ENCODE assay signal across 8 mouse cellular contexts in genomic region chr4:28814816-28815620, GRCm38 (mm10). TPM values are rescaled to one million over a fixed set of nuclear protein-coding genes. Genes with fewer than 3 reads are reported as not detected.
DNase-seq lines count a peak whose midpoint lies in the region; ATAC-seq and TF ChIP-seq lines count a peak whose summit lies in the region.

No protein-coding gene starts in this region.

- H3K36me3 ChIP-seq in hindbrain, embryonic 16.5 days (ENCODE audit: control insufficient read depth, insufficient read depth, low read length), result no peaks in the 10 kb centered on the region
- no peaks in the 10 kb centered on the region for H3K36me3 ChIP-seq in megakaryocyte, embryonic 14.5 days (replicated peaks; ENCODE audit: low read length)

- ATAC-seq in hindbrain, embryonic 16.5 days, result peak; percentile 27
- ATAC-seq in inflammation-experienced regulatory T-cells, adult 6 months, result no peak

- no peak for TF ChIP-seq POLR2A in bone marrow macrophage, adult 2 months (IDR thresholded peaks at IDR 0.05; ENCODE audit: borderline replicate concordance, low read depth, low read length)

- H3K27ac ChIP-seq in bone marrow macrophage, adult 2 months (ENCODE audit: insufficient read depth, low read depth, low read length), result no peak overlapping the region
- peak overlapping the region; percentile 94 for H3K27ac ChIP-seq in hindbrain, embryonic 16.5 days (ENCODE audit: low read depth, low read length)

- H3K9ac ChIP-seq in hindbrain, embryonic 16.5 days (ENCODE audit: low read depth, low read length), result peak overlapping the region; percentile 95

- intact Hi-C loops in gastrocnemius, postnatal 14 days (cut with DNase I; ENCODE audit: low total_unique reads), result no loop called here
- intact Hi-C loops in left cerebral cortex, postnatal 25 days (cut with DNase I), result loop anchor here (5.0 to 10.0 kb wide), 3 partner anchors 510 to 1883 kb away; no protein-coding TSS in a partner anchor

- DNase-seq in embryo, embryonic 11 days, result peak; percentile 84
- peak; percentile 64 for DNase-seq in gastrocnemius, postnatal 14 days
- DNase-seq in left cerebral cortex, postnatal 25 days (ENCODE audit: low spot score in 2 of 2), result peak; percentile 68
- DNase-seq in right cerebral cortex, postnatal 10 days (ENCODE audit: low spot score in 2 of 2), result peak; percentile 75 to 76

- under 1% methylated on average over 72 of the region's 72 CpGs for WGBS in hindbrain, embryonic 16.5 days

- peak overlapping the region; percentile 23; the same call in 1 of the 2 replicates for H3K4me3 ChIP-seq in bone marrow macrophage, adult 2 months (ENCODE audit: insufficient read depth, low read length)
- H3K4me3 ChIP-seq in hindbrain, embryonic 16.5 days (ENCODE audit: low read length), result peak overlapping the region; percentile 79
- peak overlapping the region; percentile 92 for H3K4me3 ChIP-seq in megakaryocyte, embryonic 14.5 days (replicated peaks)

- no peaks in the 10 kb centered on the region for H3K9me3 ChIP-seq in hindbrain, embryonic 16.5 days (ENCODE audit: control insufficient read depth, low read length)
- no peaks in the 10 kb centered on the region for H3K9me3 ChIP-seq in megakaryocyte, embryonic 14.5 days

- TF ChIP-seq CTCF in bone marrow macrophage, adult 2 months (IDR thresholded peaks at IDR 0.05; ENCODE audit: low read depth, low read length), result no peak

- peak overlapping the region; percentile 72 for H3K4me2 ChIP-seq in hindbrain, embryonic 16.5 days (ENCODE audit: low read length)

- H3K27me3 ChIP-seq in hindbrain, embryonic 16.5 days (replicated peaks; ENCODE audit: control insufficient read depth, insufficient read depth, low read length), result no peaks in the 10 kb centered on the region
- H3K27me3 ChIP-seq in megakaryocyte, embryonic 14.5 days (replicated peaks), result peaks cover 41% of the 10 kb centered on the region

- no peaks in the 10 kb centered on the region for H3K4me1 ChIP-seq in bone marrow macrophage, adult 2 months (ENCODE audit: control insufficient read depth, insufficient read depth, low read length)
- no peaks in the 10 kb centered on the region for H3K4me1 ChIP-seq in hindbrain, embryonic 16.5 days (ENCODE audit: control insufficient read depth, insufficient read depth, low read depth, low read length)
- peaks cover 33% of the 10 kb centered on the region for H3K4me1 ChIP-seq in megakaryocyte, embryonic 14.5 days

RNA-seq across cellular contexts. Expression of gene Epha7, which starts 2.1 kb away (rescaled TPM):
- 0.13 and 0.48 TPM in 2 replicates for polyA plus RNA-seq in bone marrow macrophage, adult 2 months (2012; ENCODE audit: insufficient read depth, insufficient read length, missing spikeins)
- total RNA-seq in gastrocnemius, postnatal 14 days (2021), result 1 to 10 TPM; 1.5 to 2.8 TPM
- polyA plus RNA-seq in hindbrain, embryonic 16.5 days (2015; fragmentation: Nextera tagmentation; extraction: Ambion mirVana), result 66.6 and 66.8 TPM in 2 replicates
- 10 to 100 TPM; 79.3 to 81.7 TPM for total RNA-seq in left cerebral cortex, postnatal 25 days (2021)
- 0.07 TPM in 1 of 2 replicates, not detected in the other for polyA plus RNA-seq in megakaryocyte, embryonic 14.5 days (2012; ENCODE audit: insufficient read depth, low replicate concordance)
- polyA plus RNA-seq in inflammation-experienced regulatory T-cells, adult 6 months (2017; shearing (Covaris generic)), result under 1 TPM in 2 of 3 experiments, not detected in 1; 0.05 to 0.08 TPM

Comparison
In these comparisons a context has a peak if more than half of its experiments do, and no peak if none do; other contexts are left out.
1. H3K4me3 ChIP-seq: peak in every context shown above with its lines; median percentile 92 in megakaryocyte, embryonic 14.5 days; 79 in hindbrain, embryonic 16.5 days; 23 in bone marrow macrophage, adult 2 months.
2. RNA of gene Epha7, which starts 2.1 kb away (polyA plus RNA-seq): 66.6 to 66.8 TPM in hindbrain, embryonic 16.5 days; 0.13 to 0.48 TPM in bone marrow macrophage, adult 2 months, 0.07 TPM in megakaryocyte, embryonic 14.5 days and 0.05 to 0.08 TPM in inflammation-experienced regulatory T-cells, adult 6 months; every median in the first group is over 10 times any median in the second.
3. Peak in every context shown above with its lines, with median percentiles within 50 percentile points of each other: DNase-seq.